Comparison of ENCODE assay signal across 8 mouse cellular contexts in genomic region chr8:108931837-108932236, GRCm38 (mm10).
A peak's percentile ranks its signal among the peaks of the same experiment; 100 is the strongest.
DNase-seq lines count a peak whose midpoint lies in the region; TF ChIP-seq lines count a peak whose summit lies in the region.

No protein-coding gene starts in this region.

- H3K27ac ChIP-seq in kidney, adult 2 months (ENCODE audit: insufficient read depth, low read depth, low read length) = no peak overlapping the region
- no peak overlapping the region for H3K27ac ChIP-seq in cerebellum, adult 2 months (ENCODE audit: insufficient read depth, low read length)

- no peak overlapping the region for H3K4me3 ChIP-seq in kidney, adult 2 months (ENCODE audit: insufficient read depth, low read depth, low read length)
- H3K4me3 ChIP-seq in cerebellum, adult 2 months (replicated peaks; ENCODE audit: insufficient read depth, low read depth, low read length) = no peak overlapping the region

- no peaks in the 10 kb centered on the region for H3K27me3 ChIP-seq in kidney, adult 2 months (replicated peaks; ENCODE audit: control insufficient read depth, insufficient read depth, low read length)
- no peaks in the 10 kb centered on the region for H3K27me3 ChIP-seq in cerebellum, adult 2 months (ENCODE audit: control insufficient read depth, insufficient read depth, low read length)

- WGBS in kidney, adult 2 months = 68% methylated on average over 13 of the region's 13 CpGs
- WGBS in cerebellum, adult 2 months = 15% methylated on average over 13 of the region's 13 CpGs

- no peak for TF ChIP-seq POLR2A in kidney, adult 2 months (IDR thresholded peaks at IDR 0.05; ENCODE audit: low read depth, low read length)
- TF ChIP-seq POLR2A in cerebellum, adult 2 months (IDR thresholded peaks at IDR 0.05; ENCODE audit: borderline replicate concordance, insufficient read depth, low read length) = no peak

- TF ChIP-seq CTCF in kidney, adult 2 months (conservative IDR thresholded peaks at IDR 0.05; ENCODE audit: insufficient read depth, insufficient read length, low read depth, low read length) = no peak
- no peak for TF ChIP-seq CTCF in cerebellum, adult 2 months (IDR thresholded peaks at IDR 0.05; ENCODE audit: borderline replicate concordance, insufficient read depth, low read depth, low read length)

- no peaks in the 10 kb centered on the region for H3K36me3 ChIP-seq in kidney, adult 2 months (ENCODE audit: control insufficient read depth, insufficient read depth, low read length)

- no peaks in the 10 kb centered on the region for H3K4me1 ChIP-seq in kidney, adult 2 months (ENCODE audit: control insufficient read depth, insufficient read depth, low read length)
- no peaks in the 10 kb centered on the region for H3K4me1 ChIP-seq in cerebellum, adult 2 months (ENCODE audit: control insufficient read depth, insufficient read depth, low read length)

- peak; percentile 24 for DNase-seq in kidney, adult 2 months
- DNase-seq in kidney, adult 9 months = no peak
- peak; percentile 35 for DNase-seq in thymus, postnatal 25 days
- no peak for DNase-seq in thymus, adult 18-20 months
- peak; percentile 85 to 89 for DNase-seq in kidney, postnatal 4 days
- peak; percentile 29 to 43 for DNase-seq in thymus, postnatal 36 days
- no peak for DNase-seq in cerebellum, adult 2 months
- DNase-seq in ovary, postnatal 10 days (ENCODE audit: low spot score) = no peak

Comparison
In these comparisons a context has a peak if more than half of its experiments do, and no peak if none do; other contexts are left out.
1. DNase-seq: peak in kidney, adult 2 months (single experiment), thymus, postnatal 25 days (single experiment), kidney, postnatal 4 days (2 of 2) and thymus, postnatal 36 days (2 of 2); none in kidney, adult 9 months (single experiment), thymus, adult 18-20 months (0 of 2), cerebellum, adult 2 months (0 of 2) and ovary, postnatal 10 days (single experiment).